Mouse (Mus musculus) hindbrain, postnatal 0 days (tissue): ENCODE measurements at regions not wholly inside any gene's neighbourhood (a gene's known extent, or its start where the extent isn't known, plus 50 kb on each side); places are given as distances from the start of the nearest gene placed in this dataset.

Source experiments
- ATAC-seq: fragments of 200-750 bp; cut with Nextera tagmentation; 2 replicates; pipeline ENCODE4 v1.8.0; 2017; ENCODE audit warnings: mild to moderate bottlenecking, moderate TSS enrichment, moderate library complexity
- DNase-seq: peaks from one replicate; pipeline ENCODE4 v3.0.0-alpha.2; 2015; ENCODE audit warnings: low spot score
- H3K27ac ChIP-seq: fragments of 300-500 bp; sonication (generic); 2 replicates; pipeline ENCODE4 v1.5.1; 2014; ENCODE audit warnings: mild to moderate bottlenecking
- H3K27me3 ChIP-seq: fragments of 300-500 bp; sonication (generic); 2 replicates; pipeline ENCODE4 v1.6.1; 2014; ENCODE audit warnings: low read length, mixed read lengths; ENCODE audit not compliant: insufficient read depth
- H3K36me3 ChIP-seq: fragments of 300-500 bp; sonication (generic); 2 replicates; pipeline ENCODE4 v1.6.1; 2014; ENCODE audit warnings: low read length, mixed read lengths; ENCODE audit not compliant: insufficient read depth
- H3K4me1 ChIP-seq: fragments of 300-500 bp; sonication (generic); 2 replicates; pipeline ENCODE4 v1.6.1; 2014; ENCODE audit warnings: antibody characterized with exemption, low read length, mixed read lengths; ENCODE audit not compliant: insufficient read depth
- H3K4me2 ChIP-seq: fragments of 300-500 bp; sonication (generic); 2 replicates; pipeline ENCODE4 v1.6.1; 2014; ENCODE audit warnings: low read depth, mild to moderate bottlenecking, low read length, moderate library complexity, mixed read lengths
- H3K4me3 ChIP-seq: fragments of 300-500 bp; sonication (generic); 2 replicates; pipeline ENCODE4 v1.5.1; 2014; ENCODE audit warnings: low read length
- H3K9ac ChIP-seq: fragments of 300-500 bp; sonication (generic); replicated peaks from 2 replicates; pipeline ENCODE4 v1.6.1; 2014; ENCODE audit warnings: mild to moderate bottlenecking, low read length, moderate library complexity, mixed read lengths
- H3K9me3 ChIP-seq: fragments of 300-500 bp; sonication (generic); 2 replicates; pipeline ENCODE4 v1.6.1; 2016; ENCODE audit warnings: low read length, mixed read lengths
- CTCF ChIP-seq: IDR thresholded peaks from 2 replicates; pipeline ENCODE4 v1.5.1; 2016; ENCODE audit warnings: antibody characterized with exemption, control low read depth, low read depth
- WGBS: fragments of 180-500 bp; shearing (Covaris S2); extraction: QIAGEN DNeasy Blood & Tissue Kit; methylation state at CpG from one replicate; pipeline ENCODE4 v1.1.7; 2014; 5-methylcytosine and 5-hydroxymethylcytosine counted together

DNA sequence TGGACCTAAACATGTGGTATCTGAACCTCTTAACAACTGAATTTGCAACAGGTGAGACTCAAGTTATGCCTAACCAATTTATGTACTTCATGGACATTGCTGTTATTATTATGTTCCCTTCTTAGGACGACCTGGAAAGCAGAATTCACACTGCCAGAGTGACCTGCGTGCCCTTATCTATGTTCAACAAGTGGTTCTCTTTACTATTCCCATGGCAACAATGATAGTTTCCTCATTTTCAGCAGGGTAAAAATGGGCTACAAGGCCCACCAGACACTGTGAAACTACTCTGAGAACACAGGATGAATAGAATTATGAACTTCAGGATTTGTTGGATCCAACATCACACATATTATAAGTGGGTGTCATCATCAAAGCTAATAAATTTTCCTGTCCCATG lies 269.1 kb downstream of the Inhba start:
- Histone ChIP-seq H3K9ac (no peak overlapping the region), H3K4me1 (no peaks in the 10 kb centered on the region), H3K27me3 (no peaks in the 10 kb centered on the region), H3K4me3 (no peak overlapping the region), H3K36me3 (no peaks in the 10 kb centered on the region), H3K9me3 (no peaks in the 10 kb centered on the region), H3K27ac (no peak overlapping the region), H3K4me2 (no peak overlapping the region)
- ATAC-seq (no peak), DNase-seq (no peak)
- WGBS = 74% methylated on average over 2 of the region's 2 CpGs
- TF ChIP-seq CTCF = no peak

DNA sequence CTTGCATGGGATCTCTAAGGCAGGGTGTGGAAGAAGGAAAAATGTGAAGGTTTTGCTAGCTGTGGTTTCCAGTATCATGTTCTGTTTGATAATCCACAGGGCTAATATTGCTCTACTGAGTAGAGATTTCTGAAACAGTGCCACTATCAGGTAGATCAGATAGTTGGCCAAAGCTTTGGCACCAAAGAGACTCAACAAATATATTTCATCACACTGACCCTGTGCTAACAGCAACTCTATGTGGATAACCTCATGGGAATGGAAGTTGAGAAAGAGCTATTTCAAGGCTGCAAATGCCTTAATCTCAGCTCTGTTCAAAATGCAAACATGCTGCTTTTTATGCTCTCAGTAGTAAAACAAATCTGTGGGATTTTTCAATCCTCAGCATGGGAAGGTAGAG lies 270.1 kb downstream of the Inhba start:
- no peaks in the 10 kb centered on the region for H3K36me3 ChIP-seq
- no peak overlapping the region for H3K27ac ChIP-seq
- DNase-seq = no peak

DNA sequence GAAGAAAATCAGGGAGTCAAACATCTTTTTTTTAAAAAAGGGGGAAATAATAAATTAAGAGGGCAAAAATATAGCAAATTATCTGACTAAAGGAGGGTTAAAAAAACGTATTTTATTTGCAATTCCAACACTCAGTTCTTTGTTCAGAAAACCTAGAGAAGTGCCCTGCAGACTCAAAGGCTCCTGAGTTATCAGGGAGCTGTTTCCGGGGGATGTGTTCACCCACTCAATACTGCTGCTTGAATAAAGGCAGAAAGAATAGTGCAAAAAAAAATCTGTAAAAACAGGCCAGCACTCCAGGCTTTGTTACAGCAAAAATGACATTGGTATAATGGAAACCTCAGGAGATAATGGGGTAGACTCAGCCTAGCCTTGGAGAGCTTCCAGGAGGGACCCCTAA lies 270.6 kb downstream of the Inhba start:
- ATAC-seq = no peak
- Histone ChIP-seq H3K9ac (no peak overlapping the region), H3K9me3 (no peaks in the 10 kb centered on the region), H3K27me3 (no peaks in the 10 kb centered on the region), H3K4me2 (no peak overlapping the region), H3K36me3 (no peaks in the 10 kb centered on the region), H3K4me3 (no peak overlapping the region), H3K4me1 (no peaks in the 10 kb centered on the region), H3K27ac (no peak overlapping the region)
- DNase-seq = no peak
- WGBS = 44% methylated on average over 2 of the region's 2 CpGs
- TF ChIP-seq CTCF = no peak

More for the DNA sequence above, 270.1 kb downstream of the Inhba start:
- Histone ChIP-seq H3K27me3 (no peaks in the 10 kb centered on the region), H3K4me2 (no peak overlapping the region), H3K4me3 (no peak overlapping the region), H3K4me1 (no peaks in the 10 kb centered on the region), H3K9me3 (no peaks in the 10 kb centered on the region), H3K9ac (no peak overlapping the region)
- no peak for ATAC-seq
- no peak for TF ChIP-seq CTCF

DNA sequence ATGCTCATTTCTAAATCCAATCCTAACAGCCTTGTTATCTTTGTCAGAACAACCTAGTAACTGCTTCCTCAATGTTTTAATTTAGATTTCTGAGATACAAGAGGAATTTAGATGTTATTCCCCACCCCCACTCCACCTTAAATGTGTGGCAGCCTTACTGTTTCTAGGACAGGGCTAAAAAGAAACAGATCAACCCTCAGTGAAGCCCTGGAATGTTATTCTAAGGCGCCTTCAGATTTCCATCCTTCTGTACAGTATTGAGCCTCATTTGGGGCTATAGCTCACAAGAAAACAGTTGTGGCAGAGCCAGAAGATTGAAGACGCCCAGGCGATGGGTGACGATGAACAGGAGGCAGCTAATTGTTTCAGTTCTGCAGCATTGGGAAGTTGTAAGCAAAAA lies 271.7 kb downstream of the Inhba start:
- Histone ChIP-seq H3K9ac (no peak overlapping the region), H3K36me3 (no peaks in the 10 kb centered on the region), H3K4me1 (no peaks in the 10 kb centered on the region), H3K27me3 (no peaks in the 10 kb centered on the region), H3K4me3 (no peak overlapping the region), H3K9me3 (no peaks in the 10 kb centered on the region), H3K4me2 (no peak overlapping the region), H3K27ac (no peak overlapping the region)
- WGBS = 79% methylated on average over 4 of the region's 4 CpGs
- no peak for TF ChIP-seq CTCF
- DNase-seq (no peak), ATAC-seq (no peak)

DNA sequence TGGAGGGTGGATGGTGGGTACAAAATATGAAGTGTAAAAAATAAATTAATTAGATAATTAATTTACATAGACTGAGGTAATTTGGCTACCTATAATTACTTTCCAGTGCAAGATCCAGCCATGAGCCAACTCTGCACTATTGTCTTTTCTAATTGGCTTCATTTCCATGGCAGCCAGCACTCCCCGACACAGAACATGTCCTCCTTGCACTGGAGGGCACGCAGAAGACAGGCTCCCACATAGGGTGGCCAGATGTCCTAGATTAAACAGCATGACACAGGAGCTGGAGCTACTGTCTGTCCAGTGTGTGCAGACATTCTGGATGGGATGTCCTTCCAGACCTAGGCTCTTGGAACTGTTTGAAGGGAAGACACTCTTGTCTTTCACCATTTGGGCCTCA lies 278.0 kb downstream of the Inhba start:
- Histone ChIP-seq H3K27ac (no peak overlapping the region), H3K4me1 (no peaks in the 10 kb centered on the region; the same call in 1 of the 2 replicates), H3K27me3 (no peaks in the 10 kb centered on the region), H3K4me2 (no peak overlapping the region), H3K9me3 (no peaks in the 10 kb centered on the region), H3K36me3 (no peaks in the 10 kb centered on the region), H3K4me3 (no peak overlapping the region), H3K9ac (no peak overlapping the region)
- 48% methylated on average over 2 of the region's 2 CpGs for whole genome bisulfite sequencing
- ATAC-seq = no peak
- no peak for TF ChIP-seq CTCF
- no peak for DNase-seq

DNA sequence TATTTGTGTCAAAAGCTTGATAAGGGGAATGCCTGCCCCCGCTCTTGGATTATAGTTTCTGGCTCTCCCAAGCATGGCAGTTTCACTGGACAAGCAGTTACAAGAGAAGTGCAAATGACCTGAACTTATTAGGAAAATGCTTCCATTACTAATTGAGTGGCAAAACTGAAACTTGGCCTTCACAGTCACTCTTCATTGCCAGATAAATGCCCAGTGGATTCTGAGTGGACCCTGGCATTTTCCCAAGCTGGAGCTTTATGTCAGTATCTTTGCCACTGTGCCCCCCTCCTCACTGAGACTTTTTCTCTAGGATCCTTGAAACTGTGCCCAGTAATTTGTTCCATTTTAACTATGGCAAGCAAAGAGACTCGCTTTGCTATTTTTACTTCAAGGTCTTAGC lies 279.1 kb downstream of the Inhba start:
- Histone ChIP-seq H3K27ac (no peak overlapping the region), H3K9ac (no peak overlapping the region), H3K4me1 (no peaks in the 10 kb centered on the region; the same call in 1 of the 2 replicates), H3K27me3 (no peaks in the 10 kb centered on the region), H3K4me2 (no peak overlapping the region), H3K4me3 (no peak overlapping the region), H3K9me3 (no peaks in the 10 kb centered on the region), H3K36me3 (no peaks in the 10 kb centered on the region)
- no peak for TF ChIP-seq CTCF
- ATAC-seq = 0 out of 2 replicates have a peak, but pooled peaks have one; percentile 40
- WGBS = 40% methylated on average over 2 of the region's 2 CpGs
- peak; percentile 78 for DNase-seq

DNA sequence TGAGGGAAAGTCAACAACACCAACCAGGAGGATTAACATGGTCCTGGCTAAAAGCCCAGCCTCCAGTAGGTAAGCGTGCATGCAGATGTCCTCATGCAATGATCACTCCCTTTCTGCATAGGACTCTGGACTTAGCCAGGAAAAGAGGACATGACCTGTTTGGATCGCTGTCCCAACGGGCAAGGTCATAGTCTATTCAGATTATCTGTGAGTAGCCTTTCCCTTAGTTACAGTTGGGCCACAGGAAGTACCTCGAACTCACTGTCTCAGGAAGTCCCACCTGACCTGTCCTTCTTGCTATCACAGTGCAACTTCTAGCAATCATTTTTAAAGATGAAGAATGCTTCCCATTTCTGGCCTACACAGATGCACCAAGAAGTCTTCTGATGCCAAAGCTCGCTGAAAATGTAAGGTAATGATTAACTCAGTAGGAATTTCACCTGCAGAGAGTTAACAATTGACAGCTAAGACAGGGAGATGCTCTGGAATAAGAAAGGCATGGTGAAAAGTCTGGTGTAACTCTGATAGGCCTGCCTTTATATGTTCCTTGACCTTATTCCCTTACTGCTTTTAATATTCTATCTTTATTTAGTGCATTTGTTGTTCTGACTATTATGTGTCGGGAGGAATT lies 280.1 kb downstream of the Inhba start:
- Histone ChIP-seq H3K4me1 (no peaks in the 10 kb centered on the region; the same call in 1 of the 2 replicates), H3K9me3 (no peaks in the 10 kb centered on the region), H3K36me3 (no peaks in the 10 kb centered on the region), H3K4me2 (no peak overlapping the region), H3K4me3 (no peak overlapping the region), H3K9ac (no peak overlapping the region), H3K27ac (no peak overlapping the region), H3K27me3 (no peaks in the 10 kb centered on the region)
- no peak for ATAC-seq
- DNase-seq = no peak
- TF ChIP-seq CTCF = no peak
- 81% methylated on average over 6 of the region's 6 CpGs for WGBS
